Mouse (Mus musculus): ENCODE results near the gene Ccdc173. TPM values are rescaled to one million over a fixed set of nuclear protein-coding genes. Genes with fewer than 3 reads are reported as not detected.
A peak's percentile ranks its signal among the peaks of the same experiment; 100 is the strongest.

Ccdc173 gene
- polyA plus RNA-seq, 1 experiment: 0.58 TPM

DNA sequence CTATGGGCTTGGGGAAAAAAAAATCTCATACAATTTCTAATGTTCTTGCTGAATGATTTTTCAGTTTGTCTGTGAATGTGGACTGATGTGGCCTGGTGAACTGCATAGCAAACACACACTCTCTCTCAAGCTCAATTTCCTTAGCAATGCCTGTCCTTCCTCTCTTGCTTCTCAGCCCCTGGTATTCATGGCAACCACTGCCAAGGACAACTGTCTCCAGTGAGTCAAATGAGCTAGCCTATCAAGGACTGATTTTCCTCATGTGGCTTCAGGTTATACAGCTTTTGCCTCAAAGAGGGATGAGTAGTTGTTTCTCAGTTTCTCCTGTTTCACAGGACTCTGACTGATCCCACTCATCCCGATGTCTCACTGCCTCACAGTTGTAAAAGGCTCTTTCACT is 70.3 kb downstream of the Ccdc173 start:
- Histone ChIP-seq H3K36me3 (ENCODE audit: control insufficient read depth, insufficient read depth) (no peaks in the 10 kb centered on the region), H3K79me2 (ENCODE audit: control insufficient read depth, insufficient read depth) (peaks cover 12% of the 10 kb centered on the region), H3K4me3 (no peak overlapping the region), H3K4me2 (ENCODE audit: low read depth) (peak overlapping the region; percentile 48), H3K27me3 (ENCODE audit: control insufficient read depth, insufficient read depth, insufficient read length) (no peaks in the 10 kb centered on the region), H3ac (ENCODE audit: control insufficient read depth, insufficient read length) (no peak overlapping the region)
- TF ChIP-seq MYOD1 (IDR thresholded peaks at IDR 0.05; ENCODE audit: control insufficient read depth in 1 of 3, insufficient read length in 2 of 3, low read depth in 2 of 3) (no peak), SRF (IDR thresholded peaks at IDR 0.05; ENCODE audit: control insufficient read depth, insufficient read length, low read depth) (no peak), POLR2A (IDR thresholded peaks at IDR 0.05; ENCODE audit: insufficient read length, low read depth) (no peak), MAX (IDR thresholded peaks at IDR 0.05; ENCODE audit: low read depth) (no peak), TCF3 (IDR thresholded peaks at IDR 0.05; ENCODE audit: insufficient read length, low read depth) (no peak), POLR2AphosphoS2 (IDR thresholded peaks at IDR 0.05; ENCODE audit: insufficient read length, low read depth) (no peak), REST (IDR thresholded peaks at IDR 0.05; ENCODE audit: insufficient read depth, insufficient read length) (no peak), CEBPB (IDR thresholded peaks at IDR 0.05; ENCODE audit: insufficient read depth, poor library complexity, severe bottlenecking) (no peak), USF1 (IDR thresholded peaks at IDR 0.05; ENCODE audit: low read depth) (no peak), E2F4 (IDR thresholded peaks at IDR 0.05; ENCODE audit: insufficient read depth) (no peak), MYOG (IDR thresholded peaks at IDR 0.05; ENCODE audit: control insufficient read depth in 1 of 3, insufficient read depth in 1 of 3, insufficient read length in 2 of 3, low read depth in 2 of 3) (no peak), TCF12 (IDR thresholded peaks at IDR 0.05; ENCODE audit: insufficient read depth, poor library complexity, severe bottlenecking) (no peak)

GRCm38 (mm10) chr2:69716483-69716882 is 72.9 kb downstream of the Ccdc173 start:
- Histone ChIP-seq H3ac (ENCODE audit: control insufficient read depth, insufficient read length) (no peak overlapping the region), H3K4me3 (no peak overlapping the region), H3K79me2 (ENCODE audit: control insufficient read depth, insufficient read depth) (no peaks in the 10 kb centered on the region), H3K27me3 (ENCODE audit: control insufficient read depth, insufficient read depth, insufficient read length) (no peaks in the 10 kb centered on the region), H3K4me2 (ENCODE audit: low read depth) (no peak overlapping the region), H3K36me3 (ENCODE audit: control insufficient read depth, insufficient read depth) (no peaks in the 10 kb centered on the region)
- TF ChIP-seq TCF3 (IDR thresholded peaks at IDR 0.05; ENCODE audit: insufficient read length, low read depth): no peak
- TF ChIP-seq TCF12 (IDR thresholded peaks at IDR 0.05; ENCODE audit: insufficient read depth, poor library complexity, severe bottlenecking): no peak
- TF ChIP-seq POLR2AphosphoS2 (IDR thresholded peaks at IDR 0.05; ENCODE audit: insufficient read length, low read depth): no peak
- no peak for TF ChIP-seq MAX (IDR thresholded peaks at IDR 0.05; ENCODE audit: low read depth)
- no peak for TF ChIP-seq SRF (IDR thresholded peaks at IDR 0.05; ENCODE audit: control insufficient read depth, insufficient read length, low read depth)
- peak; percentile 5 for TF ChIP-seq USF1 (IDR thresholded peaks at IDR 0.05; ENCODE audit: low read depth)

DNA sequence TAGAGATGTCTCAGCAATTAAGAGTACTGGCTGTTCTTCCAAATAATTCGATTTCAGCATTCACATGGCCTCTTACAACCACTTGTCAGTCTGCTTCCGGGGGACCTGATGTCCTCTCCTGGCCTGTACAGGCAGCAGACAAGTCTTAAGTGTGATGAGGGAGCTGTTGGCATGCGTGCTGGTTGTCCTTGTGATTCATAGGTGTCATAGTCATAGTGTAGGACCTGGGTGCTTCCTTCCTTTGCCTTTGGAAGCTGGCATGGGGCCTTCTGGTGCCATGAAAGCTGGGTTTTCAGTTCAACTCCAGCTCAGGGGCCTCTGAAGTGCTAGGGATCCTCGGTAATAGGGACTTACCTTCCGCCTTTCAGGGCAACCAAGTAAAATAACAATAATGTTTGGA is 75.2 kb downstream of the Ccdc173 start:
- no peak for TF ChIP-seq REST (IDR thresholded peaks at IDR 0.05; ENCODE audit: insufficient read depth, insufficient read length)
- no peak for TF ChIP-seq TCF12 (IDR thresholded peaks at IDR 0.05; ENCODE audit: insufficient read depth, poor library complexity, severe bottlenecking)
- TF ChIP-seq POLR2AphosphoS2 (IDR thresholded peaks at IDR 0.05; ENCODE audit: insufficient read length, low read depth): no peak
- no peak for TF ChIP-seq TCF3 (IDR thresholded peaks at IDR 0.05; ENCODE audit: insufficient read length, low read depth)
- TF ChIP-seq SRF (IDR thresholded peaks at IDR 0.05; ENCODE audit: control insufficient read depth, insufficient read length, low read depth): no peak
- no peak for TF ChIP-seq POLR2A (IDR thresholded peaks at IDR 0.05; ENCODE audit: insufficient read length, low read depth)
- TF ChIP-seq CEBPB (IDR thresholded peaks at IDR 0.05; ENCODE audit: insufficient read depth, poor library complexity, severe bottlenecking): no peak
- TF ChIP-seq MYOG (IDR thresholded peaks at IDR 0.05; ENCODE audit: control insufficient read depth in 1 of 3, insufficient read depth in 1 of 3, insufficient read length in 2 of 3, low read depth in 2 of 3): no peak
- TF ChIP-seq E2F4 (IDR thresholded peaks at IDR 0.05; ENCODE audit: insufficient read depth): no peak
- TF ChIP-seq USF1 (IDR thresholded peaks at IDR 0.05; ENCODE audit: low read depth): no peak
- no peak for TF ChIP-seq MYOD1 (IDR thresholded peaks at IDR 0.05; ENCODE audit: control insufficient read depth in 1 of 3, insufficient read length in 2 of 3, low read depth in 2 of 3)
- TF ChIP-seq MAX (IDR thresholded peaks at IDR 0.05; ENCODE audit: low read depth): no peak
- H3K4me2 ChIP-seq (ENCODE audit: low read depth): no peak overlapping the region
- no peaks in the 10 kb centered on the region for H3K27me3 ChIP-seq (ENCODE audit: control insufficient read depth, insufficient read depth, insufficient read length)
- no peak overlapping the region for H3ac ChIP-seq (ENCODE audit: control insufficient read depth, insufficient read length)
- no peak overlapping the region for H3K4me3 ChIP-seq
- H3K79me2 ChIP-seq (ENCODE audit: control insufficient read depth, insufficient read depth): no peaks in the 10 kb centered on the region
- peaks cover 5% of the 10 kb centered on the region for H3K36me3 ChIP-seq (ENCODE audit: control insufficient read depth, insufficient read depth)

DNA sequence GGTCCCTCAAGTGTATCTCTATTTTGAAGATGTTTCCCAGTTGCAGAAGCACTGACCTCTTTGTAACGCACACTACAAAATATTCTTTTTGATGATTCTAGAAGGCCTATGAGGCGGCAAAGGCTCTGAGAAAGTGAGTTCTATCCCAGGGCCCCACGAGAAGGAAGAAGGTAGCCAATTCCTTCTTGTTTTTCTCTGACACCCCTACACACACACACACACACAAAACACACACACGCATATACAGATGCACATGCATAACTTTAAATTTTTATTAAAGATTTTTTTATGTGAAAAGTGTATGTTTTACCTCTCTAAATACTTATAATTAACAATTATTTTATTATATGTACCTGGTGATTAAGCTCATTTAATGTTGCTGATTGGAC is 75.8 kb downstream of the Ccdc173 start:
- H3K36me3 ChIP-seq (ENCODE audit: control insufficient read depth, insufficient read depth): peaks cover 5% of the 10 kb centered on the region
- peak overlapping the region; percentile 60 for H3K4me3 ChIP-seq
- H3K4me2 ChIP-seq (ENCODE audit: low read depth): peak overlapping the region; percentile 95
- no peaks in the 10 kb centered on the region for H3K27me3 ChIP-seq (ENCODE audit: control insufficient read depth, insufficient read depth, insufficient read length)
- TF ChIP-seq POLR2AphosphoS2 (IDR thresholded peaks at IDR 0.05; ENCODE audit: insufficient read length, low read depth) (no peak), TCF3 (IDR thresholded peaks at IDR 0.05; ENCODE audit: insufficient read length, low read depth) (no peak), SRF (IDR thresholded peaks at IDR 0.05; ENCODE audit: control insufficient read depth, insufficient read length, low read depth) (no peak), USF1 (IDR thresholded peaks at IDR 0.05; ENCODE audit: low read depth) (no peak), TCF12 (IDR thresholded peaks at IDR 0.05; ENCODE audit: insufficient read depth, poor library complexity, severe bottlenecking) (no peak), CEBPB (IDR thresholded peaks at IDR 0.05; ENCODE audit: insufficient read depth, poor library complexity, severe bottlenecking) (no peak)
- no peaks in the 10 kb centered on the region for H3K79me2 ChIP-seq (ENCODE audit: control insufficient read depth, insufficient read depth)
- H3ac ChIP-seq (ENCODE audit: control insufficient read depth, insufficient read length): no peak overlapping the region

DNA sequence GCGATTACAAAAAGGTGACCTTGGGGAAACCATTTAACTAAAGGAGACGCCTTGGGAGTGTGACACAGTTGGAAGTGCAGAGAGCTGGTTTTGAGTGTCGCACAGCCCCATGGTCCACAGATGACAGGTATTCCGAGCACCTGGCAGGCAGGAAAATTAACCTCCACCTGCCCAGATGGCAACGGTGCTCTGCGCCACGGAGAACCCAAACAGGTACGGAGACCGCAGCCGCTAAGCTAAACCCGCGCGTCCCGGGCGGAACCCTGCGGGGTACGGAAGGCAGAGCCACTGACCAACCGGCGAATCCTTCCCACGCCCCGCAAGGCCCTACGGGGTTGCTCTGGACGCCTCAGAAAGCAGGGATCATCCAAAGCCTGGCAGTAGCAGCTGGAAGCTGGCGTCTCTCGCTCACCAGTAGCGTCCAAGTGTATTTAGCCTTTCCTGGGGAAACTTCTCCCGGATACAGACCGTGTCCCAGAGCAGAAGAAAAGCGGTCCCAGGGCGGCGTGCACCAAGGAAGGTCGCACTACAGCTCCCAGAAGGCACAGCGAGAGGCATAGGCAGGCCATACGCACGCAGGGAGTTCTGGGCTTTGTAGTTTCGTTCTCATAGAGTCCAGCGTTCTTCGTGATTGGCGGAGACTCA is 76.3 kb downstream of the Ccdc173 start, which contains the start of gene Fastkd1:
Gene Fastkd1, minus strand, starts transcription at position 536 of the 645 bp plus-strand sequence.
- Histone ChIP-seq H3K4me2 (ENCODE audit: low read depth) (peak within 1 kb of the TSS; percentile 95), H3K27me3 (ENCODE audit: control insufficient read depth, insufficient read depth, insufficient read length) (no peaks in the 10 kb centered on the region), H3K79me2 (ENCODE audit: control insufficient read depth, insufficient read depth) (no peaks in the 10 kb centered on the region), H3K4me3 (peak within 1 kb of the TSS; percentile 60), H3K36me3 (ENCODE audit: control insufficient read depth, insufficient read depth) (peaks cover 5% of the 10 kb centered on the region), H3ac (ENCODE audit: control insufficient read depth, insufficient read length) (no peak within 1 kb of the TSS)
- TF ChIP-seq POLR2A (IDR thresholded peaks at IDR 0.05; ENCODE audit: insufficient read length, low read depth) (peak; percentile 53), POLR2AphosphoS2 (IDR thresholded peaks at IDR 0.05; ENCODE audit: insufficient read length, low read depth) (peak; percentile 33), TCF3 (IDR thresholded peaks at IDR 0.05; ENCODE audit: insufficient read length, low read depth) (no peak)

Measured in myocyte (in vitro differentiated cells).